Mouse (Mus musculus) spleen, adult 2 months (tissue): ENCODE data around the gene Zdhhc7.

Experiments
- CTCF ChIP-seq: fragments of 200-500 bp; IDR thresholded peaks from 2 replicates; pipeline ENCODE4 v1.5.1; 2011; ENCODE audit warnings: mild to moderate bottlenecking, inconsistent platforms; ENCODE audit not compliant: insufficient read depth, insufficient read length, insufficient replicate concordance; ENCODE audit errors: extremely low read depth
- POLR2A ChIP-seq: fragments of 200-500 bp; IDR thresholded peaks from 2 replicates; pipeline ENCODE4 v1.6.1; 2011; ENCODE audit warnings: low read depth, low read length, inconsistent platforms

- TF ChIP-seq CTCF = no peak
- no peak for TF ChIP-seq POLR2A
Observed at GRCm38 (mm10) chr8:120036578-120036977, 64.7 kb downstream of the Zdhhc7 start.
